Mouse (Mus musculus): ENCODE measurements at regions not wholly inside any gene's neighbourhood (a gene's known extent, or its start where the extent isn't known, plus 50 kb on each side); places are given as distances from the start of the nearest gene placed in this dataset.

- H3K4me3 ChIP-seq (ENCODE audit: insufficient read depth, low read length): no peak overlapping the region
- no peak overlapping the region for H3K27ac ChIP-seq (ENCODE audit: insufficient read depth, low read length)
- TF ChIP-seq CTCF (IDR thresholded peaks at IDR 0.05; ENCODE audit: extremely low read depth, insufficient read depth, low read length) (no peak), POLR2A (IDR thresholded peaks at IDR 0.05; ENCODE audit: extremely low read depth, insufficient read depth, low read length) (no peak)
- peaks cover 5% of the 10 kb centered on the region for H3K4me1 ChIP-seq (ENCODE audit: control insufficient read depth, insufficient read depth, low read length)
These were observed 259.7 kb downstream of the Ube2cbp start for GRCm38 (mm10) chr9:86205041-86205440.

DNA sequence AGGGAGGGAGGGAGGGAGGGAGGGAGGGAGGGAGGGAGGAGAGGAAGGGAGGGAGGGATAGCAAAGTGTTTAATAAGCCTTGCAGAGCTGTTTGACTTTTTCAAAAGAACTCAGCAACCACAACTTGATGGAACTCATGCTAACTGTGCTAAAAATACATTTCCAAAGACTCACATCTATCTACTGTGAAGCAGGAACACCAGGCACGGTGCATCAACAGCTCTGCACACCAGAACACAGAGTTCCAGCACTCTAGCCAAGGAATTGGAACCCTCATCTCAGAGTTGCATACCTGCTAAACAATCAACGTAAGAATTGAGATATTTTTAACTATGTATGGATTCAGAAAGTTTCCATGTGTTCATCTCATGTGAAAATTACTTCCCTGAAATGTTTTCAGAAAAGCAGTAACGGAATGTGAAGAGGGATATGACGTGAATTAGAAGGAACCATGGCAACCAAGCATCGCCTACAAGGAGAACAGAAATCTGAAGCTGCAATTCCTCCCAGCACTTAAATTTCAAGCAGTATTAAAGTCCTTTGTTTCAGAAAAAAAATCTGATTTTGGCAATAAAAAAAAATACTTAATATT is 256.3 kb downstream of the Ube2cbp start:
- peaks cover 5% of the 10 kb centered on the region for H3K4me1 ChIP-seq (ENCODE audit: control insufficient read depth, insufficient read depth, low read length)
- TF ChIP-seq POLR2A (IDR thresholded peaks at IDR 0.05; ENCODE audit: extremely low read depth, insufficient read depth, low read length): no peak
- H3K4me3 ChIP-seq (ENCODE audit: insufficient read depth, low read length): no peak overlapping the region
- H3K27ac ChIP-seq (ENCODE audit: insufficient read depth, low read length): no peak overlapping the region

GRCm38 (mm10) chr9:86211267-86211666 is 253.5 kb downstream of the Ube2cbp start:
- H3K27ac ChIP-seq (ENCODE audit: insufficient read depth, low read length): no peak overlapping the region
- H3K4me1 ChIP-seq (ENCODE audit: control insufficient read depth, insufficient read depth, low read length): peaks cover 5% of the 10 kb centered on the region
- no peak overlapping the region for H3K4me3 ChIP-seq (ENCODE audit: insufficient read depth, low read length)
- TF ChIP-seq POLR2A (IDR thresholded peaks at IDR 0.05; ENCODE audit: extremely low read depth, insufficient read depth, low read length) (no peak), CTCF (IDR thresholded peaks at IDR 0.05; ENCODE audit: extremely low read depth, insufficient read depth, low read length) (no peak)

GRCm38 (mm10) chr9:86219669-86220068 is 245.1 kb downstream of the Ube2cbp start:
- H3K4me1 ChIP-seq (ENCODE audit: control insufficient read depth, insufficient read depth, low read length): no peaks in the 10 kb centered on the region
- H3K4me3 ChIP-seq (ENCODE audit: insufficient read depth, low read length): no peak overlapping the region
- no peak for TF ChIP-seq POLR2A (IDR thresholded peaks at IDR 0.05; ENCODE audit: extremely low read depth, insufficient read depth, low read length)
- TF ChIP-seq CTCF (IDR thresholded peaks at IDR 0.05; ENCODE audit: extremely low read depth, insufficient read depth, low read length): no peak
- no peak overlapping the region for H3K27ac ChIP-seq (ENCODE audit: insufficient read depth, low read length)

DNA sequence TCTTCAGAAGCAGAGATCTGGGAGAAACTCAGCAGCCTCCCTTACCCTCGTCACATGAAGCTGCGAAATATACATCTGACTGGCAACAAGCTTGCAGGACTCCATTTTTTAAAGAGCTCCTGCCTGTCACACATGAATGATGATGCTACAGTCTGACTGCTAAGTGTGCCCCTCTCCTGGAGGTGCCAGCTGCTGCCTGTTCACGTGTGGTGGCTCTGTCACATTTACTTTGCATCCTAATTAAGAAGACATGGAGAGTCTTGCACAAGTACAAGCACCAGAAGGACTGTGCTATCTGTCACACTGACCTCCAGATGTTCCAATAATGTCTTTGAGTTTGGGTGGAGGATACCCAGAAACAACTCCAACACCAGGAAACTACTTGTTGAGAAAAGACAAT is 240.2 kb downstream of the Ube2cbp start:
- no peaks in the 10 kb centered on the region for H3K4me1 ChIP-seq (ENCODE audit: control insufficient read depth, insufficient read depth, low read length)
- no peak overlapping the region for H3K4me3 ChIP-seq (ENCODE audit: insufficient read depth, low read length)
- H3K27ac ChIP-seq (ENCODE audit: insufficient read depth, low read length): no peak overlapping the region
- TF ChIP-seq POLR2A (IDR thresholded peaks at IDR 0.05; ENCODE audit: extremely low read depth, insufficient read depth, low read length) (no peak), CTCF (IDR thresholded peaks at IDR 0.05; ENCODE audit: extremely low read depth, insufficient read depth, low read length) (no peak)

DNA sequence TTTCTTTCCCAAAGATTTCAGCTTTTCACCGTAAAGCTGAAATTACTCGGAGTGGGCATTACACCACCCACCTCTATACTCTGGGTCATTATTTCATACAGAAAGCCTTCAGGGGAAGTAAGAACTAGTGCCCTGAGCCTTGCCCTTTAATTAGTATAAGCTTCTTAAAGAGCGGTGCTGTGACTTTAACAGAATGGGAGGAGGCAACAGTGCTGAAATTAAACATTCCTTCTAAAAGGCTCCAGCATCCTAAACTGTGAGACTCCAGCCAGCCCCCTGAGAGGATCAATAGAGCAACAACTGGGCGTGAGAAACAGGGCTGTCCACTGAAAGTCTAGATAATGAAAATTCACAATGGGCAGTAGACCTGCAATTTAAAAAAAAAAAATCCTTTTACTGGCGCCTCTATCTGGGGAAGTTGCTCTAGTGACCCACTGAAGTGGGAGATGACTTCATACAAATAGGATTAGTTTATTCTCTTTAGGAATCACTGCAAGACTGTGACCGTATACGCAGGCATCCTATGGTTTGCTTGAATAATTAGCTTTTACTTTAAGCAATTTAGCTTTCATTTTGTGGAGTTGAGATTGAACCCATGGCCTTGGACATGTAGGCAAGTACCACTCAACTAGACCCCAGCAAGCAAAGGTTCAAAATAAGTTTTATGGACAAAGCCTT is 233.9 kb downstream of the Ube2cbp start:
- TF ChIP-seq CTCF (IDR thresholded peaks at IDR 0.05; ENCODE audit: extremely low read depth, insufficient read depth, low read length) (no peak), POLR2A (IDR thresholded peaks at IDR 0.05; ENCODE audit: extremely low read depth, insufficient read depth, low read length) (no peak)
- H3K4me1 ChIP-seq (ENCODE audit: control insufficient read depth, insufficient read depth, low read length): no peaks in the 10 kb centered on the region
- H3K27ac ChIP-seq (ENCODE audit: insufficient read depth, low read length): no peak overlapping the region
- H3K4me3 ChIP-seq (ENCODE audit: insufficient read depth, low read length): no peak overlapping the region

DNA sequence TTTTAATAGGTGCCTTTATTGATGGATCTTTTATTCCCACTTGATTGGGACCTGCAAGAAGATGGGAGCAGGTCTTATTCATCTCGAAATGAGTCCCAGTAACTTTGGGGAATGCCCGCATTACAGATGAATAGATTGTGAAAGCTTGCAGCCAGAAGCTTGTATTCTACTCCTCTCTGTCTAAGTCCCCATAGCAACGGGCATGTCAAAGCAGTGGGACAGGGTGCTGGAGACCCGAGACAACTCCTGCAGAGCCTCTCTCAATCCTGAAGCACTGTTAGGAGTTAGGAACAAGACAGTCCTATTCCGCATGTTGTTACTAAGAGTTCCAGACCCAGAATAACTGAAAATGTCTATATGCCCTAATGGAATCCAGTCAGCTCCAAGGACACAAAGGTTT is 233.1 kb downstream of the Ube2cbp start:
- TF ChIP-seq CTCF (IDR thresholded peaks at IDR 0.05; ENCODE audit: extremely low read depth, insufficient read depth, low read length) (no peak), POLR2A (IDR thresholded peaks at IDR 0.05; ENCODE audit: extremely low read depth, insufficient read depth, low read length) (no peak)
- Histone ChIP-seq H3K4me3 (ENCODE audit: insufficient read depth, low read length) (no peak overlapping the region), H3K27ac (ENCODE audit: insufficient read depth, low read length) (no peak overlapping the region), H3K4me1 (ENCODE audit: control insufficient read depth, insufficient read depth, low read length) (no peaks in the 10 kb centered on the region)

- Histone ChIP-seq H3K4me3 (ENCODE audit: insufficient read depth, low read length) (no peak overlapping the region), H3K4me1 (ENCODE audit: control insufficient read depth, insufficient read depth, low read length) (no peaks in the 10 kb centered on the region), H3K27ac (ENCODE audit: insufficient read depth, low read length) (no peak overlapping the region)
- no peak for TF ChIP-seq CTCF (IDR thresholded peaks at IDR 0.05; ENCODE audit: extremely low read depth, insufficient read depth, low read length)
- no peak for TF ChIP-seq POLR2A (IDR thresholded peaks at IDR 0.05; ENCODE audit: extremely low read depth, insufficient read depth, low read length)
These were observed 232.6 kb downstream of the Ube2cbp start for GRCm38 (mm10) chr9:86232174-86232573.

DNA sequence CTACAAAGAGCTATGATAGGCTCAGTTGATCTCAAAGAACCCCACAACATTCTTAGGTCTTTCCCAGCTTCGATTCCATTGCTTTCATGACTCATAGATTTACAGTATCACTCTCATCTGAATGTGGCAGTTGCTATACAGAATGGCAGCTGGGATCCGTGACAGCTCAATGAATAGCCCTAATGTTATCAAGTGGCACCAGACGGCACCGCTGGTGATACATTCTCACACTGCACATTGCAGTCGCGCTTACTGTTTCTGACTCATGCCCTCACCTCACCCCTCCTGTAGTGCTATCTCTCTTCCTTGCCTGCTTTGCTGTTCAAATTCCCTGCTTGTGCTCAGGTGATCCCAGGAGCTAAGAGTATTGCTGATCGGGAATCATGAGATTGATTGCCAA is 231.0 kb downstream of the Ube2cbp start:
- Histone ChIP-seq H3K27ac (ENCODE audit: insufficient read depth, low read length) (no peak overlapping the region), H3K4me1 (ENCODE audit: control insufficient read depth, insufficient read depth, low read length) (no peaks in the 10 kb centered on the region), H3K4me3 (ENCODE audit: insufficient read depth, low read length) (no peak overlapping the region)
- TF ChIP-seq POLR2A (IDR thresholded peaks at IDR 0.05; ENCODE audit: extremely low read depth, insufficient read depth, low read length) (no peak), CTCF (IDR thresholded peaks at IDR 0.05; ENCODE audit: extremely low read depth, insufficient read depth, low read length) (no peak)

DNA sequence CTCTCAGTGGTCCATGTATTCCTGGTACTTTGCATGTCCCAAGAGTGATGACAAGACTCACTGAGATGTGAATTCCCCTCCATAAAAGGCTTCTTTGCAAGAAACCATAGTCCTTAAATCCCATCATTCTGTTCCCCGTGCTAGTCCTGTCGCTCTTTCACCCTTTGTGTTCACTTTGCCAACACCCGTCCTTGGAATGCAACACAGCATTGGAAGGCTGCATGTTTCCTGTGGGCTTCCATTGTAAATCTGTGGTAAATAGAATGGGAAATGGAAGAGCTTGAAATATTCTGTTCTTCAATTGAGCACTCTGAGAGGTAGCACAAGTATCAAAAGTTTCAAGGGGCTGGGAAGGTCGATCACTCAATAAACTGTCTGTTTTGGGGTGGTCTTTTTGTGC is 226.1 kb downstream of the Ube2cbp start:
- no peak overlapping the region for H3K27ac ChIP-seq (ENCODE audit: insufficient read depth, low read length)
- TF ChIP-seq POLR2A (IDR thresholded peaks at IDR 0.05; ENCODE audit: extremely low read depth, insufficient read depth, low read length) (no peak), CTCF (IDR thresholded peaks at IDR 0.05; ENCODE audit: extremely low read depth, insufficient read depth, low read length) (no peak)
- no peaks in the 10 kb centered on the region for H3K4me1 ChIP-seq (ENCODE audit: control insufficient read depth, insufficient read depth, low read length)
- no peak overlapping the region for H3K4me3 ChIP-seq (ENCODE audit: insufficient read depth, low read length)
